Mouse (Mus musculus) C2C12 (cell line): Measurements from ENCODE around the gene Fibp.

Experiments used
- CEBPB ChIP-seq: IDR thresholded peaks from one replicate; pipeline ENCODE4 v1.6.1; 2011; ENCODE audit warnings: low read depth, mild to moderate bottlenecking, control low read depth, moderate library complexity
- CTCF ChIP-seq: IDR thresholded peaks from one replicate; pipeline ENCODE4 v1.5.1; 2011; ENCODE audit not compliant: control insufficient read depth, insufficient read depth, insufficient read length
- FOSL1 ChIP-seq: IDR thresholded peaks from one replicate; pipeline ENCODE4 v1.8.0; 2011; ENCODE audit warnings: mild to moderate bottlenecking, low read length; ENCODE audit not compliant: poor library complexity, insufficient read depth, severe bottlenecking
- MAX ChIP-seq: IDR thresholded peaks from one replicate; pipeline ENCODE4 v1.6.1; 2011; ENCODE audit warnings: mild to moderate bottlenecking, control low read depth
- MYOD1 ChIP-seq: IDR thresholded peaks from one replicate; pipeline ENCODE4 v1.6.1; 2011; ENCODE audit warnings: low read depth; ENCODE audit not compliant: control insufficient read depth, insufficient read length
- MYOG ChIP-seq: IDR thresholded peaks from one replicate; pipeline ENCODE4 v1.6.1; 2011; ENCODE audit not compliant: control insufficient read depth, insufficient read length; ENCODE audit errors: extremely low read depth
- USF1 ChIP-seq: IDR thresholded peaks from one replicate; pipeline ENCODE4 v1.6.1; 2011; ENCODE audit warnings: low read depth, mild to moderate bottlenecking, control low read depth, moderate library complexity

- no peak for TF ChIP-seq CTCF
- TF ChIP-seq MYOD1 = no peak
- TF ChIP-seq USF1 = no peak
- TF ChIP-seq MAX = no peak
- TF ChIP-seq MYOG = no peak
- TF ChIP-seq CEBPB = no peak
- TF ChIP-seq FOSL1 = no peak
These were observed 36.2 kb upstream of the Fibp start for GRCm38 (mm10) chr19:5424092-5424781.
